Mouse (Mus musculus) heart, embryonic 10.5 days (tissue): ENCODE measurements at regions not wholly inside any gene's neighbourhood (a gene's known extent, or its start where the extent isn't known, plus 50 kb on each side); places are given as distances from the start of the nearest gene placed in this dataset.

Experiments used
- DNase-seq: peaks from one replicate; pipeline ENCODE4 v3.0.0-alpha.2; 2017; ENCODE audit warnings: low spot score
- H3K27ac ChIP-seq: fragments of 300-500 bp; sonication (generic); 2 replicates; pipeline ENCODE4 v1.5.1; 2016; ENCODE audit warnings: mild to moderate bottlenecking
- H3K27me3 ChIP-seq: fragments of 300-500 bp; sonication (generic); 2 replicates; pipeline ENCODE4 v1.6.1; 2016; ENCODE audit warnings: mild to moderate bottlenecking; ENCODE audit not compliant: poor library complexity, insufficient read depth, severe bottlenecking
- H3K36me3 ChIP-seq: fragments of 300-500 bp; sonication (generic); 2 replicates; pipeline ENCODE4 v1.6.1; 2016; ENCODE audit warnings: mild to moderate bottlenecking, moderate library complexity
- H3K4me1 ChIP-seq: fragments of 300-500 bp; sonication (generic); 2 replicates; pipeline ENCODE4 v1.6.1; 2016; ENCODE audit warnings: mild to moderate bottlenecking
- H3K4me3 ChIP-seq: fragments of 300-500 bp; sonication (generic); 2 replicates; pipeline ENCODE4 v1.5.1; 2016; ENCODE audit warnings: mild to moderate bottlenecking, moderate library complexity
- H3K9me3 ChIP-seq: fragments of 300-500 bp; sonication (generic); 2 replicates; pipeline ENCODE4 v1.6.1; 2016; ENCODE audit warnings: mild to moderate bottlenecking, moderate library complexity
- WGBS: fragments of 180-500 bp; shearing (Covaris S2); methylation state at CpG from one replicate; pipeline ENCODE4 v1.1.7; 2016; 5-methylcytosine and 5-hydroxymethylcytosine counted together

GRCm38 (mm10) chr16:86034772-86035171 lies 133.1 kb upstream of the Adamts5 start:
- Histone ChIP-seq H3K4me3 (no peak overlapping the region), H3K4me1 (no peaks in the 10 kb centered on the region), H3K27ac (no peak overlapping the region), H3K27me3 (no peaks in the 10 kb centered on the region), H3K9me3 (no peaks in the 10 kb centered on the region), H3K36me3 (no peaks in the 10 kb centered on the region)
- no peak for DNase-seq
- 89% methylated on average over 9 of the region's 9 CpGs for WGBS

GRCm38 (mm10) chr16:86027700-86028099 lies 126.1 kb upstream of the Adamts5 start:
- Histone ChIP-seq H3K27me3 (no peaks in the 10 kb centered on the region), H3K4me3 (no peak overlapping the region), H3K36me3 (no peaks in the 10 kb centered on the region), H3K4me1 (no peaks in the 10 kb centered on the region), H3K9me3 (no peaks in the 10 kb centered on the region), H3K27ac (no peak overlapping the region)
- no peak for DNase-seq
- 83% methylated on average over 2 of the region's 2 CpGs for WGBS

- DNase-seq = no peak
- no peaks in the 10 kb centered on the region for H3K4me1 ChIP-seq
- 76% methylated on average over 1 of the region's 1 CpGs for WGBS
- H3K9me3 ChIP-seq = no peaks in the 10 kb centered on the region
- H3K36me3 ChIP-seq = no peaks in the 10 kb centered on the region
- H3K27ac ChIP-seq = no peak overlapping the region
- H3K27me3 ChIP-seq = no peaks in the 10 kb centered on the region
- no peak overlapping the region for H3K4me3 ChIP-seq
Measured at GRCm38 (mm10) chr16:86015336-86015735, 113.7 kb upstream of the Adamts5 start.

GRCm38 (mm10) chr16:86011051-86011450 lies 109.4 kb upstream of the Adamts5 start:
- Histone ChIP-seq H3K27ac (no peak overlapping the region), H3K4me3 (no peak overlapping the region), H3K9me3 (no peaks in the 10 kb centered on the region), H3K27me3 (no peaks in the 10 kb centered on the region), H3K4me1 (no peaks in the 10 kb centered on the region), H3K36me3 (no peaks in the 10 kb centered on the region)
- 83% methylated on average over 5 of the region's 5 CpGs for WGBS
- no peak for DNase-seq

GRCm38 (mm10) chr16:86009638-86010329 lies 108.2 kb upstream of the Adamts5 start:
- H3K4me1 ChIP-seq = no peaks in the 10 kb centered on the region

GRCm38 (mm10) chr16:86007799-86008198 lies 106.2 kb upstream of the Adamts5 start:
- Histone ChIP-seq H3K4me1 (no peaks in the 10 kb centered on the region), H3K36me3 (no peaks in the 10 kb centered on the region), H3K27ac (no peak overlapping the region), H3K9me3 (no peaks in the 10 kb centered on the region), H3K27me3 (no peaks in the 10 kb centered on the region), H3K4me3 (no peak overlapping the region)
- WGBS = 70% methylated on average over 1 of the region's 1 CpGs
- no peak for DNase-seq

More at GRCm38 (mm10) chr16:86009638-86010329, 108.2 kb upstream of the Adamts5 start:
- no peak for DNase-seq
- H3K36me3 ChIP-seq = no peaks in the 10 kb centered on the region
- H3K27me3 ChIP-seq = no peaks in the 10 kb centered on the region
- WGBS = 68% methylated on average over 3 of the region's 3 CpGs
- no peak overlapping the region for H3K27ac ChIP-seq
- H3K9me3 ChIP-seq = no peaks in the 10 kb centered on the region
- H3K4me3 ChIP-seq = no peak overlapping the region

GRCm38 (mm10) chr16:86000846-86001245 lies 99.2 kb upstream of the Adamts5 start:
- WGBS = 86% methylated on average over 1 of the region's 1 CpGs
- Histone ChIP-seq H3K9me3 (no peaks in the 10 kb centered on the region), H3K4me3 (no peak overlapping the region), H3K27ac (no peak overlapping the region), H3K27me3 (no peaks in the 10 kb centered on the region), H3K36me3 (no peaks in the 10 kb centered on the region), H3K4me1 (no peaks in the 10 kb centered on the region)
- no peak for DNase-seq

GRCm38 (mm10) chr16:85985841-85986240 lies 84.2 kb upstream of the Adamts5 start:
- DNase-seq = no peak
- H3K27ac ChIP-seq = no peak overlapping the region
- no peaks in the 10 kb centered on the region for H3K36me3 ChIP-seq
- no peaks in the 10 kb centered on the region for H3K27me3 ChIP-seq
- WGBS = 83% methylated on average over 2 of the region's 2 CpGs
- H3K9me3 ChIP-seq = no peaks in the 10 kb centered on the region
- no peak overlapping the region for H3K4me3 ChIP-seq
- no peaks in the 10 kb centered on the region for H3K4me1 ChIP-seq

- WGBS = 84% methylated on average over 2 of the region's 2 CpGs
- H3K9me3 ChIP-seq = no peaks in the 10 kb centered on the region
- no peak overlapping the region for H3K4me3 ChIP-seq
Measured at GRCm38 (mm10) chr16:85977102-85977501, 75.5 kb upstream of the Adamts5 start.

GRCm38 (mm10) chr16:85966892-85967444 lies 65.3 kb upstream of the Adamts5 start:
- H3K27me3 ChIP-seq = no peaks in the 10 kb centered on the region
- DNase-seq = no peak
- H3K36me3 ChIP-seq = no peaks in the 10 kb centered on the region
- H3K4me1 ChIP-seq = peaks cover 3% of the 10 kb centered on the region; the same call in 1 of the 2 replicates
- H3K9me3 ChIP-seq = no peaks in the 10 kb centered on the region
- 57% methylated on average over 4 of the region's 4 CpGs for WGBS
- H3K27ac ChIP-seq = no peak overlapping the region
- no peak overlapping the region for H3K4me3 ChIP-seq

More at GRCm38 (mm10) chr16:85977102-85977501, 75.5 kb upstream of the Adamts5 start:
- H3K36me3 ChIP-seq = no peaks in the 10 kb centered on the region
- DNase-seq = no peak
- H3K27me3 ChIP-seq = no peaks in the 10 kb centered on the region
- no peak overlapping the region for H3K27ac ChIP-seq
- no peaks in the 10 kb centered on the region for H3K4me1 ChIP-seq

GRCm38 (mm10) chr16:85966251-85966650 lies 64.6 kb upstream of the Adamts5 start:
- H3K27ac ChIP-seq = no peak overlapping the region
- peaks cover 3% of the 10 kb centered on the region; the same call in 1 of the 2 replicates for H3K4me1 ChIP-seq
- H3K36me3 ChIP-seq = no peaks in the 10 kb centered on the region
- H3K9me3 ChIP-seq = no peaks in the 10 kb centered on the region
- H3K4me3 ChIP-seq = no peak overlapping the region
- DNase-seq = no peak
- 83% methylated on average over 4 of the region's 4 CpGs for WGBS
- no peaks in the 10 kb centered on the region for H3K27me3 ChIP-seq

- no peak for DNase-seq
- Histone ChIP-seq H3K27ac (peak overlapping the region; percentile 56; the same call in 1 of the 2 replicates), H3K36me3 (no peaks in the 10 kb centered on the region), H3K9me3 (no peaks in the 10 kb centered on the region), H3K4me1 (peaks cover 3% of the 10 kb centered on the region; the same call in 1 of the 2 replicates), H3K4me3 (no peak overlapping the region), H3K27me3 (no peaks in the 10 kb centered on the region)
- 74% methylated on average over 2 of the region's 2 CpGs for WGBS
Measured at GRCm38 (mm10) chr16:85964352-85965210, 63.0 kb upstream of the Adamts5 start.

GRCm38 (mm10) chr16:85956006-85956562 lies 54.5 kb upstream of the Adamts5 start:
- no peaks in the 10 kb centered on the region for H3K9me3 ChIP-seq
- no peaks in the 10 kb centered on the region for H3K4me1 ChIP-seq
- no peak overlapping the region for H3K4me3 ChIP-seq
- WGBS = 85% methylated on average over 4 of the region's 4 CpGs
- H3K27me3 ChIP-seq = no peaks in the 10 kb centered on the region
- DNase-seq = no peak
- H3K36me3 ChIP-seq = no peaks in the 10 kb centered on the region
- no peak overlapping the region for H3K27ac ChIP-seq
